In genomic region chr7:27335928-27336823, GRCm38 (mm10) we compare ENCODE assay signal across 7 mouse cellular contexts. TPM values are rescaled to one million over a fixed set of nuclear protein-coding genes. Genes with fewer than 3 reads are reported as not detected.
DNase-seq lines count a peak whose midpoint lies in the region; ATAC-seq and TF ChIP-seq lines count a peak whose summit lies in the region.

No protein-coding gene starts in this region.

- H3K36me3 ChIP-seq in intestine, postnatal 0 days (ENCODE audit: control insufficient read depth, insufficient read depth): no peaks in the 10 kb centered on the region
- peaks cover 2% of the 10 kb centered on the region for H3K36me3 ChIP-seq in midbrain, embryonic 12.5 days

- peaks cover 67% of the 10 kb centered on the region for H3K27me3 ChIP-seq in intestine, postnatal 0 days (replicated peaks; ENCODE audit: control insufficient read depth, insufficient read depth, low read length)
- peaks cover 83% of the 10 kb centered on the region for H3K27me3 ChIP-seq in midbrain, embryonic 12.5 days

- peak; percentile 89 for DNase-seq in adrenal gland, adult 2 months
- DNase-seq in embryo, embryonic 11.5 days (ENCODE audit: low read depth, low spot score): peak; percentile 88
- peak; percentile 91 for DNase-seq in left cerebral cortex, postnatal 4 days
- DNase-seq in skeletal muscle tissue, adult 2 months (ENCODE audit: low read depth, low spot score): peak; percentile 85

- peak overlapping the region; percentile 29 for H3K4me3 ChIP-seq in intestine, postnatal 0 days (ENCODE audit: low read depth, low read length)
- H3K4me3 ChIP-seq in midbrain, embryonic 12.5 days: peak overlapping the region; percentile 42

- H3K27ac ChIP-seq in intestine, postnatal 0 days (ENCODE audit: low read depth, low read length): no peak overlapping the region
- H3K27ac ChIP-seq in midbrain, embryonic 12.5 days (replicated peaks): no peak overlapping the region

- intact Hi-C loops in left cerebral cortex, postnatal 4 days (cut with DNase I): loop anchor here (10.0 kb wide), 1 partner anchor 169 kb away; no protein-coding TSS in a partner anchor

- ATAC-seq in granulocyte monocyte progenitor cell, adult 5-6 weeks (replicated peaks; ENCODE audit: poor library complexity, severe bottlenecking): peak; percentile 65
- ATAC-seq in intestine, postnatal 0 days: peak; percentile 67
- ATAC-seq in midbrain, embryonic 12.5 days (ENCODE audit: low FRiP score, low read depth): peak; percentile 77

- no peaks in the 10 kb centered on the region for H3K9me3 ChIP-seq in intestine, postnatal 0 days (ENCODE audit: control insufficient read depth)
- H3K9me3 ChIP-seq in midbrain, embryonic 12.5 days: no peaks in the 10 kb centered on the region

- TF ChIP-seq CTCF in intestine, postnatal 0 days (IDR thresholded peaks at IDR 0.05; ENCODE audit: low read depth): peak; percentile 99

- no peaks in the 10 kb centered on the region for H3K4me1 ChIP-seq in intestine, postnatal 0 days (replicated peaks; ENCODE audit: control insufficient read depth, insufficient read depth, low read length)
- H3K4me1 ChIP-seq in midbrain, embryonic 12.5 days: peaks cover 49% of the 10 kb centered on the region

- peak overlapping the region; percentile 52 for H3K4me2 ChIP-seq in intestine, postnatal 0 days (replicated peaks; ENCODE audit: low read depth)
- peak overlapping the region; percentile 74 for H3K4me2 ChIP-seq in midbrain, embryonic 12.5 days (replicated peaks)

- 1% methylated on average over 47 of the region's 47 CpGs for WGBS in intestine, postnatal 0 days
- WGBS in midbrain, embryonic 12.5 days: 1% methylated on average over 47 of the region's 47 CpGs

- H3K9ac ChIP-seq in intestine, postnatal 0 days (ENCODE audit: low read depth, low read length): peak overlapping the region; percentile 27
- H3K9ac ChIP-seq in midbrain, embryonic 12.5 days (replicated peaks): no peak overlapping the region; the same call in 1 of the 2 replicates

RNA-seq across cellular contexts. Expression of gene Ltbp4, which starts 1.3 kb away (rescaled TPM):
- 10 to 100 TPM; 70.3 to 94.7 TPM for total RNA-seq in adrenal gland, adult 2 months (2021)
- polyA plus RNA-seq in adrenal gland, adult 2 months (2012; rRNA removed): 253 and 263 TPM in 2 replicates
- not detected in 2 replicates for total RNA-seq in granulocyte monocyte progenitor cell, adult 5-6 weeks (2014; fragmentation: Nextera tagmentation)
- total RNA-seq in granulocyte monocyte progenitor cell, adult 5-6 weeks (2017): not detected in 2 replicates
- polyA plus RNA-seq in intestine, postnatal 0 days (2015; fragmentation: Nextera tagmentation; extraction: Ambion mirVana): 40.7 and 43.7 TPM in 2 replicates
- 10 to 100 TPM; 41.9 to 52.7 TPM for total RNA-seq in left cerebral cortex, postnatal 4 days (2021)
- polyA plus RNA-seq in midbrain, embryonic 12.5 days (2016; fragmentation: Nextera tagmentation; extraction: Ambion mirVana): 10.1 and 10.2 TPM in 2 replicates

RNA-seq across cellular contexts. Expression of gene Shkbp1, which starts 19.6 kb away (rescaled TPM):
- 10 to 100 TPM; 11.3 to 22.5 TPM for total RNA-seq in adrenal gland, adult 2 months (2021)
- 60.8 and 74.5 TPM in 2 replicates for polyA plus RNA-seq in adrenal gland, adult 2 months (2012; rRNA removed)
- 23.6 and 31.1 TPM in 2 replicates for total RNA-seq in granulocyte monocyte progenitor cell, adult 5-6 weeks (2014; fragmentation: Nextera tagmentation)
- total RNA-seq in granulocyte monocyte progenitor cell, adult 5-6 weeks (2017): 13.9 and 18.8 TPM in 2 replicates
- 26.9 and 29.1 TPM in 2 replicates for polyA plus RNA-seq in intestine, postnatal 0 days (2015; fragmentation: Nextera tagmentation; extraction: Ambion mirVana)
- 10 to 100 TPM; 47.2 to 52.4 TPM for total RNA-seq in left cerebral cortex, postnatal 4 days (2021)
- polyA plus RNA-seq in midbrain, embryonic 12.5 days (2016; fragmentation: Nextera tagmentation; extraction: Ambion mirVana): 77.3 and 78.1 TPM in 2 replicates

RNA-seq across cellular contexts. Expression of gene Gm20479, which starts 21.0 kb away (rescaled TPM):
- total RNA-seq in adrenal gland, adult 2 months (2021): 1 to 10 TPM in 1 of 2 experiments, not detected in 1; 6.3 TPM
- polyA plus RNA-seq in adrenal gland, adult 2 months (2012; rRNA removed): 0.28 TPM in 2 replicates
- not detected in 2 replicates for total RNA-seq in granulocyte monocyte progenitor cell, adult 5-6 weeks (2014; fragmentation: Nextera tagmentation)
- total RNA-seq in granulocyte monocyte progenitor cell, adult 5-6 weeks (2017): 1.5 TPM in 1 of 2 replicates, not detected in the other
- 0.61 and 0.72 TPM in 2 replicates for polyA plus RNA-seq in intestine, postnatal 0 days (2015; fragmentation: Nextera tagmentation; extraction: Ambion mirVana)
- total RNA-seq in left cerebral cortex, postnatal 4 days (2021): not detected
- 0.87 TPM in 1 of 2 replicates, not detected in the other for polyA plus RNA-seq in midbrain, embryonic 12.5 days (2016; fragmentation: Nextera tagmentation; extraction: Ambion mirVana)

Comparison
In these comparisons a context has a peak if more than half of its experiments do, and no peak if none do; other contexts are left out.
1. RNA of gene Ltbp4, which starts 1.3 kb away (total RNA-seq): 70.3 to 94.7 TPM in adrenal gland, adult 2 months and 41.9 to 52.7 TPM in left cerebral cortex, postnatal 4 days; not detected in granulocyte monocyte progenitor cell, adult 5-6 weeks; every median in the first group is over 10 times any median in the second.
2. Peak in every context shown above with its lines, with median percentiles within 50 percentile points of each other: DNase-seq and ATAC-seq.